Mouse (Mus musculus) thymus, postnatal 36 days (tissue): Measurements from ENCODE around the gene Zdhhc11.
"Not testable (repeated sequence)": the region's sequence is repeated elsewhere in the genome, so short reads cannot be mapped to it uniquely, and the experiment has no call there.

Source experiments
- DNase-seq, 2 experiments: peaks; one replicate each; pipeline ENCODE4 v3.0.0; 2022; ENCODE audit warnings: mixed read lengths in 2 of 2

Gene Zdhhc11

DNA sequence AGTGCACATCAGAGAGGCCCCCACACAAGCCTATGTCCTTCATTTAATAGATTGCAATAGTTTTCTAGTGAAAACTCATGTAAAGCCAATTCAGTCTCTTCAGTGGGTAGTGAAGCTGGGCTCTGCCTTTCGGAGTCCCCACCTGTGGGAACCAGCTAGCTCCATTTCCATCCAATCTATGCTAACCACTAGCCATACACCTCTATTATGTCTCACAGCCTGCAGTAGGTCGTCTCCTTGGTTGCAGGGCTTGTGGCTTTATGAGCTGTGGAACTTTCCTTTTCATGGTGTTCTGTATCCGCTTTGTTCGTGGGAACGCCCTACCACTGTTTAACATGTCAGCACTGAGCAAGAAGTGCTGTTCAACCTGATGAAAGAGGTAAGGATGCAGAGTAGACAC, at the start of gene Zdhhc11:
Zdhhc11 (plus strand) TSS at position 301 of the 400 bp plus-strand sequence.
- no peak for DNase-seq

- no peak for DNase-seq
These were observed 31.4 kb upstream of the Zdhhc11 start for GRCm38 (mm10) chr13:73932201-73932600.

DNA sequence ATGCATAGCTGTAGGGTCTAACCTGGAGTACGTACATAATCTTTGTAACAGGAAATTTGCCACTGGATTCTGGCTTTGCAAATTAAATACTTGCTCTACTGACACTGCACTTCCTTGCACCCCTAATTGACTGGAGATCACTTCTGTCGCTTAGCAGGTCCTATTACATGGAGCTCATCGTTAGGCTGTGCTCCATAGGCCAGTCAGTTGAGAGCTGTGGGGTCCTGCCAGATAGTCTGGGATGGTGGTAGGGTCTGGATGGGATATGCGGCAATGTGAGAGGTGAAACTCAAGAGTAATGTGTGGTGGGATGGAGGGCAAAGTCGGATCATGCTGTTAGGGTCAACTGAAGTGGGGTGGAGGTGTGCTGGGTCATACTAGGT, 26.7 kb upstream of the Zdhhc11 start:
- no peak for DNase-seq

DNA sequence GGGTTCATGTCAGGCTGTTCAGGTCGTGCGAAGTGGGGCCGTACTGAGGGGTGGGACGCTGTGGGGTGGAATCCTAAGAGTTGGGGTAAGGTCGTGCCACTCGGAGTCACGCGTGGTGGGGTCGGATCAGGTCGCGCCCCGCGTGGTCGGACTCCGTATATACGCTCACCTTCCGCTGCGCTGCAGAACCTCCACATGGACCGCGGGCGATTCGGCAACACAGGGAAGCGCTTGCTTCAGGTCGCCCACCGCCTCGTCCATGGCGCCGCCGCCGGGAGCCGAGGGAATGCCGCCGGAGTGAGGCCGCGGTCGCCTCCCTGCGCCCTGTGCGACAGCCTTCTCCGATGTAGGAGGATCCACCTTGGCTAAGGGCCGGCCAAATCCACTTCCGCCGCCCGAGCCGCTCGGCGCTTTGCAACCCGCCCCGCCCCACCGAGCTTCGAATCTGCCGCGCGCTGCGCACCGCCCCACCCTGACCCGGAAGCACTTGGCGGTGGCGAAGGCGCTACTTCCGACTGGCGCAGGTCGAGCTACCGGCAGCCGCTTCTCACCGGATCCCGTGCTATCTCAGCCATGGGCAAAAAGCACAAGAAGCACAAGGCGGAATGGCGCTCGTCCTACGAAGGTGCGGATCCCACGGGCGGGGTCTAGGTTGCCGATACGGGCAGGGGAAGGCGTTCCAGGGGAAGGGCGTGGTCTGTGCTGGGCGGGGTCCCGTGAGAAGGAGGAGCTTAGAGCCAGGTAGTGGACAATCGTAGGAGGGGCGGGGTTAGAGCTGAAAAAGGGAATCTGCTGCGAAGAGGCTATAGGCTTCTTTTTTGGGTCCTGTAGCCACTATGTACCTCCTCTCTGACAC, 26.1 kb upstream of the Zdhhc11 start, which contains the start of the genes Trip13 and Brd9:
Trip13 (minus strand) TSS at position 464 of the 856 bp plus-strand sequence.
Brd9 (plus strand) TSS at position 491 of the 856 bp plus-strand sequence.
- DNase-seq: peak; percentile 93 to 94

DNA sequence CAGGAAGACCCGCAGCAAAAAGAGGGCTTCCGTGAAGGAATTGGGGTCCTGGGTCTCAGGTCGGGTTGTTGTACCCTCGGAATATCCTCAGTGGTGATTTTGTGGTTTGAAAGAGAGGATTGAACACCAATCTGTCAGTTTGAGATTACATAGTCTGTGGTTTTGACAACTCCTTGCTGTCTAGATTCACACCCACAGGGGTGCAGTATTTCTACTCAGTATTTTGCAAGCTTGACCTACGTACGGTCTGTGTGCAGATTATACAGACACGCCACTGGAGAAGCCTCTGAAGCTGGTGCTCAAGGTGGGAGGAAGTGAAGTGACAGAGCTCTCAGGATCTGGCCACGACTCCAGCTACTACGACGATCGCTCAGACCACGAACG, 25.5 kb upstream of the Zdhhc11 start:
- DNase-seq: no peak

DNA sequence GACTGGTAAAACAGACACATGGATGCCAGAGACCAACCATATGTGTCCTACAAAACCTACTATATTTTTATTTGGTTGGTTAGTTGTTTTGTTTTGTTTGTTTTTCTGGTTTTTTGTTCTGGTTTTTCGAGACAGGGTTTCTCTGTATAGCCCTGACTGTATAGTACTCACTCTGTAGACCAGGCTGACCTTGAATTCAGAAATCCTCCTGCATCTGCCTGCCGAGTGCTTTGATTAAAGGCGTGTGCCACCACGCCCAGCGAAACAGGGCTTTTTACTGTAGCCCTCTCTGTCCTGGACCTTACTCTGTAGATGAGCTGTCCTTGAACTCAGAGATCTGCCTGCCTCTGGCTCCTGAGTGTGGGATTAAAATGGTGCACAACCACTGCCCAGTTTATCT, 24.6 kb upstream of the Zdhhc11 start:
- no peak for DNase-seq

DNA sequence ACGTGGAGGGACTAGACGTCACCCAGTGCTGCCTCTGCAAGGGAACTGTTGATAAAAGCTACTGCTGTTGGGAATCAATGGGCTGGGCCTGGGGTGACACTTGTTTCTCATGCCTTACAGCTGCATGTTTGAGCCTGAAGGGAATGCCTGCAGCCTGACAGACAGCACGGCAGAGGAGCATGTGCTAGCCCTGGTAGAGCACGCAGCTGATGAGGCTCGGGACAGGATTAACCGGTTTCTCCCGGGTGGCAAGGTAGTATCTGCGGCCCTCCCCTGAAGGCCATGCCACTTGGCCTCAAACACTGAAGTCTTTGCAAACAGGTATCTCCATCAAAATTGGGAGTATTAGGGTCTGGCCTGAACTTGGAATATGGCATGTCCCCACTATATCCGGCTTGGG, 19.0 kb upstream of the Zdhhc11 start:
- DNase-seq: no peak

DNA sequence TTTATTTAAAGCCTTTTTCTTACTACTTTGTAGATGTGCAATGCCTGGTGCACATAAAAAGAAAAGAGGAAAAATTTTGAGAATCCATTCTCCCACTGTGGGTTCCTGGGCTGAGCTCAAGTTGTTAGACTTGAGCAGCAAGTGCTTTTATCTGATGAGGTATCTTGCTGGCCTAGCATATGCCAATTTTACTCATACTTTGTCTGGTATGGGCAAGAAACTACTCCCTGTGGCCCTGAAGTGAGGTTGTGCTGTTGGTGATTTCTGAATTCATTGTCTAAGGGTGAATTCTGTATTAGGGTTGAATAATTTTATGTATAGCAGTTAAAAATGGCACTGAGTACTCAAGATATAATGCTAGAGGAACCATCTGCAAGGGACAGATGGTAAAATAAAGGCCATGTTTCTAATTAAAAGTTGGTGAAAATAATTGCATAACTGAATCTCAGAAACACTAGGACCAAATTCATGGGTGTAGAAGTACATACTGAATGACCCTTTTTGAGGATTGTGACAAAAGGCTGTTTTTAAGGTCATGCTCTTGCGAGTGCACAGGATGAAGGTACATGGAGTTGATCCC, 10.0 kb upstream of the Zdhhc11 start:
- no peak for DNase-seq

GRCm38 (mm10) chr13:73954666-73955065, 9.0 kb upstream of the Zdhhc11 start:
- DNase-seq: no peak

- DNase-seq: no peak
These were observed 8.1 kb upstream of the Zdhhc11 start for GRCm38 (mm10) chr13:73955531-73955930.

DNA sequence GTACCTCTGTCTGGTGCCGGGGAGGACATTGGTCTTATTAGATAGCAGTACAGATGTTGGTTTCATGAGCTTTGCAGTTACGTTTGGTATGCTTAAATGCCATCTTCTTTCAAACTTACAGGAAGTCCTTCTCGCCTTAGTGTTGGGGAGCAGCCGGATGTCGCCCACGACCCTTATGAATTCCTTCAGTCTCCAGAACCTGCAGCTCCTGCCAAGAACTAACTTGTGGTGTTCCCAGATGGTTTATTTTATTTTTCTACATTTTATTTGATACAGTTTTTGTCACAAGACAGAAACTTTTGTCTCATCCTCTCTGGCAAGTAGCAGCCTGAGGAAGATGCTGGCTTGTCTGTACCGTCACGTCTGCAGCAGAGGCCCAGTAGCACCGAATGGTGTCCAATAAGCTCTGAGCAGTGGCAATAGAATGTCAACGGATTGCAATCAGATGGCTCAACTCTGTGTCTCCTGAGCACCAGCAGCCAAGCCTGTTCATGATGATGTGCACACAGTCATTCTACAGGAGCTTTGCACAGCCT, 3.5 kb upstream of the Zdhhc11 start:
- no peak for DNase-seq

DNA sequence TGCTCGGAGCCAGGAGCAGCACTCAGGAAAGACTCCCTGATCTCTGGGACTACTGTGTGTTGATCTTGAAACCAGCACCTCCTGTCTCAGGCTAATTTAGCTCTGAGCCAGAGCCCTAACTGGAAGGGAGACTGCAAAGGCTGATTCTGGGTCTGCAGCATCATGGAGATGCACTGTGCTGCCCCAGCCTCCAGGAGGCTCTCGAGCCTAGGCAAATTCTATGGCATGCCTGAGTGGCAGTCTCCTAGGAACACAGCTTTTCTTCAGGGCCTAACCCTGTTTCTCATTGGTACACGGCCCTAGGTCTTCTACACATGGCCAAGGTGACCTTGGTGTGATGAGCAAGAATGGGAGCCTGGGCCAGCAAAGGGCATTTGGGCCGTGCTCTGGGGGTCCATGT, 2.5 kb upstream of the Zdhhc11 start:
- DNase-seq: no peak

GRCm38 (mm10) chr13:73970545-73971448, 7.1 kb downstream of the Zdhhc11 start:
- peak; percentile 5 to 9 for DNase-seq

GRCm38 (mm10) chr13:73974523-73974922, 10.9 kb downstream of the Zdhhc11 start:
- no peak for DNase-seq

- DNase-seq: no peak
These were observed 13.3 kb downstream of the Zdhhc11 start for GRCm38 (mm10) chr13:73976935-73977334.

- DNase-seq: no peak
These were observed 26.7 kb downstream of the Zdhhc11 start for GRCm38 (mm10) chr13:73990325-73990724.

GRCm38 (mm10) chr13:73990761-73991160, 27.1 kb downstream of the Zdhhc11 start:
- no peak for DNase-seq

DNA sequence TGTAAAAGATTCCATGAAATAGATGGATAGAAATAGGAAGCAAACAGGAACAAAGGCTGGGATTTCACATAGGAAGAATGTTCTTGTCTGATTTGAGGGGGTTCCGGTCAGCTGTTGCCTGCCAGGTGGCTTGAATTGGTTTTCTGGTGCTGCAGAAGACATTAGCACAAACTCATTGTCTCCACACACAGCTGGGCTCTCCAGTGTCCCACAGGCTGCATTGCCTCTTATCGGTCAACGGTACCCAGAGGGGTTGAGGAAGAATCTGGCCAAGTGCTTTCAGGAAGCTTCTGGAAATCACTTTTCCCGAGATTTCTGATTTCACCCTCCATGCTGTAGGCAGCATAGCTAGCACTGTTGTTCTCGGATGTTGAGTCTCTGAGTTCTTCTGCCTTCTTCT, 27.6 kb downstream of the Zdhhc11 start:
- no peak for DNase-seq

DNA sequence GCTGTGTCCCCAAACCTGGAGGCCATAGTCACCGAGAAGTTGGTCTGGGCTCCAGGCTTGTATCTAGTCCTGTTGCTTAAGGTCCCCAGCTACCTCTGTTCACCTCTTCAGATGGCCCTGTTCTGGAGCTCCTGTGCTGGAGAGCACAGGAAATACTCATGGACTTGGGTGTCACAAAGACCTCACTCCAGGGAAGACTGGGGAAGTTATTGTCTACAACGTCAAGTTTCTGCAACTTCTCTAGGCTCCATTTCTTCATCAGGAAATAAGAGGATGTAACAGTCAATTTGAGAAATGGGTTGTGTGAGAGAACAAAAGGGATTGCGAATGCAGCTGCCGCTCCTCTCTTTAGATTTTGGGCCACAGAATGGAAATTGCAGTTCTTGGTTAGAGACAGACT, 32.8 kb downstream of the Zdhhc11 start:
- DNase-seq: no peak

DNA sequence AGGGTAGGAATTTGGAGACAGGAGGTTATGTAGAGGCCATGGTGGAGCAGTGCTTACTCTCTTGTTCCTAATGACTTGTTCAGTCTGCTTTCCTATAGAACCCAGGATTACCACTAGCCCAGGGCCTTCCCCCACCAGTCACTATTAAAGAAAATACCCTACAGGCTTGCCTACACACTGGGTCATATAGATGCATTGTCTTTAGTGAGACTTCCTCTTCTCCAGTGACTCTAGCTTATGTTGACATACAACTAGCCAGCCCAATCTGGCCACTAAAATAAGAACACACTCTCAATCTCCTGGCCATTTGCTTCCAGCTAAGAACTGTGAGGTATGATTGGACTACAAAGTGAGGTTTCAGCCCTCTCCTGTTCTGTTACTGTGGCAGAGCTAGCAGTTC, 36.9 kb downstream of the Zdhhc11 start:
- no peak for DNase-seq

- no peak for DNase-seq
These were observed 37.3 kb downstream of the Zdhhc11 start for GRCm38 (mm10) chr13:74000961-74001360.

DNA sequence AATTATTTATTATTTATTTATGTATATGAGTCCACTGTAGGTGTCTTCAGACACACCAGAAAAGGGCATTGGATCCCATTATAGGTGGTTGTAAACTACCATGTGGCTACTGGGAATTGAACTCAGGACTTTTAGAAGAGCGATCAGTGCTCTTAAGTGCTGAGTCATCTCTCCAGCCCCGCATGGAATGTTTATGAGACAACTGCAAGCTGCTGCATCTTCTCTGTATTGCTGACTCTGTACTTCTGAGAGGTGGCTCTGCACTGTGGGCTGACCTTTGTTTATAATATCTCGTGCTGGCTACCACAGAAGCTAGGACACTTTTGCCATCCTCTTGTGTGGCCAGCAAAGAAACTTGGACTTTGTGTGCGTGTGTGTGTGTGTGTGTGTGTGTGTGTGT, 37.8 kb downstream of the Zdhhc11 start:
- DNase-seq: no peak

DNA sequence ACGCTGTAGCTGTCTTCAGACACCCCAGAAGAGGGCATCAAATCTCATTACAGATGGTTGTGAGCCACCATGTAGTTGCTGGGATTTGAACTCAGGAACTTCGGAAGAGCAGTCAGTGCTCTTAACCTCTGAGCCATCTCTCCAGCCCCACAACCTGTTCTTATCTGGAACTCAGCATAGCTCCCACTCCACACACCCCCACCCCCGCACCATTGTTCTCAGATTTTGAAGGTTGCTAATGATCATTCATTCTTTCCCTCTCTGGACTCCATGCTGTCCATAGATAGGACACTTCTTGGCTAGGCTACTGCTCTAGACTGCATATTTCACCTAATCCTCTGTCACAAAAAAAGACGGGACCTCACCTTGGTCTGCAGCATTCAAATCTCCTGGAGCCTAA, 43.2 kb downstream of the Zdhhc11 start:
- DNase-seq: not testable (repeated sequence)
